Mouse (Mus musculus) E14TG2a.4 (cell line): ENCODE measurements around the gene Lman2.

Experiments used
- CTCF ChIP-seq: conservative IDR thresholded peaks from 2 replicates; pipeline ENCODE4 v1.5.1; 2014; ENCODE audit warnings: low read length
- POU5F1 ChIP-seq: IDR thresholded peaks from 2 replicates; pipeline ENCODE4 v1.6.1; 2014; ENCODE audit warnings: low read length, borderline replicate concordance

DNA sequence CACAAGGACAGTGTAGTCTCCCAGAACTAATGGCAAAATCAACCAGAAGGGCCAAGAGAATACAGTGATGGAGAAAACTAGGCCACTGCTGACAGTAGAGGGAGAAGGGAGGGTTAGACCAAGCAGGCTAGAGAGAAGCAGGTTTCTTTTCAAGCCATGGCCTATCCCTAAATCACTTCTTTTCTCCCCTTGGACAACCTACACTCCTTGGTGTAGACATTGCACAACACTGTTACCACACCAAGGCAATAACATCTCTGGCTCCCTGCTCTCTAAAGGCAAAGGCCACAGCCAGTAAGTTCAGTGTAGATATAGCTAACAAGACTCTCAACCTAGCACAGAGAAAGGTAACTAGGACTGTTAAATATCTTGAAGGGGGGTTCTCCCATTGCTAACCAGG lies 1.4 kb downstream of the Lman2 start:
- TF ChIP-seq CTCF, result no peak
- no peak for TF ChIP-seq POU5F1
